Mouse (Mus musculus) adrenal gland, postnatal 14 days (tissue): Measurements from ENCODE around the gene Coq8b. TPM values are rescaled to one million over a fixed set of nuclear protein-coding genes. Genes with fewer than 3 reads are reported as not detected.
"Not testable (repeated sequence)": the region's sequence is repeated elsewhere in the genome, so short reads cannot be mapped to it uniquely, and the experiment has no call there.

Experiments used
- DNase-seq: peaks from one replicate; pipeline ENCODE4 v3.0.0; 2021; ENCODE audit warnings: mixed read lengths
- total RNA-seq: library from RNA; stranded (reverse); gene quantifications from 2 replicates; pipeline ENCODE4 v1.2.3, GENCODE M21; 2021

The Coq8b gene
- total RNA-seq, 1 experiment from 2014 or later: 44.2 TPM

DNA sequence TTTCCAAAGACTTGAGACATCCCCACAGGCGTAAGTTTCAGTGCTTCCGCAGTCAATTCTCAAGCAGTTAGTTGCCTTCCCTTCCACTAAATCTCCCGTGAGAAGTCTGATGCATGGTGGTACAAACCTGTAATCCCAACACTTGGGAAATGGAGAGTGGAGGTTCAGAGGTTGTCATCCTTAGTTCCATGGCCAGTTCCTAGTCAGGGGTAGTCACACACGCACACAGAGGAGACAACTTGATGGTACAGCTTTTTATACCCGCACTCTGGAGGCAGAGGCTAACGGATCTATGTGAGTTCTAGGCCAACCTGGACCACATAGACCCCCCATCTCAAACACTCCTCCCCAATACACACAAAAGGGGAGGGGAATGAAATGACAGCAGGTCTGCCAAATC lies 4.0 kb upstream of the Coq8b start:
- DNase-seq: no peak

GRCm38 (mm10) chr7:27230781-27231180 lies 2.0 kb upstream of the Coq8b start:
- no peak for DNase-seq

DNA sequence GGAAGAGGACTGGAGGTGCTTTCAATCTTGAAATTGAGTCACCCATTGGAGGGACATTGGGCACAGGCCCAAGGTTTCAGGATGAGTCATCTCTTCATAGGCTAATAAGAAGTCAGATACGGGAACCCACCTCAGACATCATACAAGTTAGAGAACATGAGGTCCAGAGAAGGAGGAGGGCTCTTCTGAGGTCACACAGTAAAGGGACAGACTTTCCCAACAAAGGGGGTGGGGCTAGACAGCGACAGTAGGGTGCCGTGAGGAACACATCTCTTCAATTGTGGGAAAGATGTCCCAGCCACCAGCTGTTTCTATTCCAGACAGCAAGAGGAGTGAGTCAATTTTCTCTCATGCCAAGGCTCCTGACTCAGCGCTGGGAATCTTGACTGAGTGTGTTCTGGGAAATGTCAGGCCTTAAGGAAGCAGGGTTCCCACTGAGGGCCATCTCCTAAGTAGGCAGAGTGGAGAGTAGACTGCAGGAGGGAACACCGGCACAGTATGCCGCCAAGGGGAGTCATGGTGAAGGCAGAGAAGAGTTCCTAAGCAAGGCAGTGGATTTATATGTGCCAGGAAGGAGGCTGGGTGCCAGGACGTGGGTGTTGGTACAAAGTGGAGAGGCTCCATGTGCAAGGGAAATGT lies 1.0 kb upstream of the Coq8b start:
- DNase-seq: peak; percentile 91

GRCm38 (mm10) chr7:27233300-27233699 lies 477 bp downstream of the Coq8b start:
- DNase-seq: no peak

GRCm38 (mm10) chr7:27235726-27236125 lies 2.9 kb downstream of the Coq8b start:
- DNase-seq: peak; percentile 69

DNA sequence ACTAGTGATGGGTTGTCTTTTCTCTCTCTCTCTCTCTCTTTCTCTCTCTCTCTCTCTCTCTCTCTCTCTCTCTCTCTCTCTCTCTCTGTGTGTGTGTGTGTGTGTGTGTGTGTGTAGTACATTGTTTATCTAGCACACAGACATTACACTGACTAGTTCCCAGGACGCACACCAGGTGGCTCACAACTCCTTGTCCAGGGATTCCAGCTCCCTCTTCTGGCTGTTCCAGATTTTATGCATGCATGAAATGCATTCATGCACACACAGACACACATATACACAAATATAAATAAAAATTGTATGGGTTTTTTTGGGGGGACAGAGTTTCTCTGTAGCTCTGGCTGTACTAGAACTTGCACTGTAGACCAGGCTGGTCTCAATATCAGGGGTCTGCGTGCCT lies 4.7 kb downstream of the Coq8b start:
- no peak for DNase-seq

GRCm38 (mm10) chr7:27238568-27238967 lies 5.7 kb downstream of the Coq8b start:
- DNase-seq: no peak

- DNase-seq: no peak
These were observed 10.4 kb downstream of the Coq8b start for GRCm38 (mm10) chr7:27243211-27243610.

DNA sequence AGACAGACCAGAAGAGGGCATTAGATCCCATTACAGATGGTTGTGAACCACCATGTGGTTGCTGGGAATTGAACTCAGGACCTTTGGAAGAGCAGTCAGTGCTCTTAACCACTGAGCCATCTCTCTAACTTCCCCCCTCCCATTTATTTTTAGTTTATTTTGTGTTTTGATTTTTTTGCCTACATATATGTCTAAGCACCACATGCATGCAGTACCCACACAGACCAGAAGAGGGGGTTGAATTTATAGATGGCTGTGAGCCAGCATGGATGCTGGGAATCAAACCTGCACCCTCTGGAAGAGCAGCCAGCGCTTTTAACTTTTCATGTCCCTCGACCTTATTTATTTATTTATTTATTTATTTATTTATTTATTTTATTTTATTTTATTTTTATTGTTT lies 11.3 kb downstream of the Coq8b start:
- not testable (repeated sequence) for DNase-seq

DNA sequence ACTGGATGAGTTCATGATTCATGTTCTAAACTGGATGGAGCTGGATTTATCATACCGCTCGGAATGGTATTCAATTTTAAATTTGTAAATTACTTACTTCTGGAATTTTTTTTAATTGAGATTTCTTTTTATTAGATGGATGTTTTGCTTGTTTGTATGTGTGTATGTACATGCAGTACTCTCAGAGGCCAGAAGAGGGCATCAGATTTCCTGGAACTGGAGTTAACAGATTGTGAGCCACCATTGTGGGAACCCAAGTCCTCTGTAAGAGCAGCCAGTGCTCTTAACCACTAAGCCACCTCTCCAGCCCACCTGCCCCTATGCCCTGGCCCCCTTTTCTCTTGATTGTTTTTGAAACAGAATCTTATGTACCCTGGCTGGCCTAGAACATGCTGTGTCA lies 16.3 kb downstream of the Coq8b start:
- peak; percentile 43 for DNase-seq

DNA sequence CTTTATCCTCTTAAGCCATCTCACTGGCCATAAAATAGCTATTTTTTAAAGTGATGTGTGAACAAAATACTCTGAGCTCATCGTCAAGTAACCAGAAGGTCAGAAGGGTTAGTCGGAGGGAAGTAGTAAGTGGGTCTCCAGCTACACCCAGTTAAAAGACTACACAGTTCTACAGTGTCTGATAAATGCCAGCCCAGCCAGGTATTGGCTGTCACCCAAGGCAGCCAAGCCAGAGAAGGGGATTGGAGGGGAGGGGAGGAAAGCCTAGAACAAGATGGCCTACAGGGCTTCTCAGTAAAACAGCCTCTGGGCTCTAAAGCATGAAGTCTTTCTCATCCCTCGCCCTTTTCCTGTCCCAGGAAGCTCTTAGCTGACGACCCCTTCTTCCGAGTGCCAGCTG lies 17.1 kb downstream of the Coq8b start:
- no peak for DNase-seq

DNA sequence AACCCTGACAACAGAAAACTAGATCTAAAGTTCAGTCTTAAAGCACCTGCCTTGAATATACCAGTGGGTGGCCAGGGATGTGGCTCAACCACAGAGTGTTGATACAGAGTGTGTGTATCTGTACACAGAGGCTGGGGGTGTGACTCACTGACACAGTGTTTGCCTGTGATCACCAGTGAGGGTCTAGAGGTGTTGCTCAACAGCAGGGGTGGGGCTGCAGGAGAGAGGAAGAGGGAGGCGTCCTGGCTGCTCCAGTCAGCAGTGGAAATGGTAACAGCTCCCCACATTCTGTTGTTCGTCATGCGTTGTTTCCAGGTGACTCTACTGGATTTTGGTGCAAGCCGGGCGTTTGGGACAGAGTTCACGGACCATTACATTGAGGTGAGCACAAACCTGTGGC lies 19.1 kb downstream of the Coq8b start:
- no peak for DNase-seq

GRCm38 (mm10) chr7:27255721-27256120 lies 22.9 kb downstream of the Coq8b start:
- peak; percentile 32 for DNase-seq

- peak; percentile 76 for DNase-seq
These were observed 24.4 kb downstream of the Coq8b start for GRCm38 (mm10) chr7:27257046-27257851.

- DNase-seq: no peak
These were observed 25.0 kb downstream of the Coq8b start for GRCm38 (mm10) chr7:27257852-27258204.

DNA sequence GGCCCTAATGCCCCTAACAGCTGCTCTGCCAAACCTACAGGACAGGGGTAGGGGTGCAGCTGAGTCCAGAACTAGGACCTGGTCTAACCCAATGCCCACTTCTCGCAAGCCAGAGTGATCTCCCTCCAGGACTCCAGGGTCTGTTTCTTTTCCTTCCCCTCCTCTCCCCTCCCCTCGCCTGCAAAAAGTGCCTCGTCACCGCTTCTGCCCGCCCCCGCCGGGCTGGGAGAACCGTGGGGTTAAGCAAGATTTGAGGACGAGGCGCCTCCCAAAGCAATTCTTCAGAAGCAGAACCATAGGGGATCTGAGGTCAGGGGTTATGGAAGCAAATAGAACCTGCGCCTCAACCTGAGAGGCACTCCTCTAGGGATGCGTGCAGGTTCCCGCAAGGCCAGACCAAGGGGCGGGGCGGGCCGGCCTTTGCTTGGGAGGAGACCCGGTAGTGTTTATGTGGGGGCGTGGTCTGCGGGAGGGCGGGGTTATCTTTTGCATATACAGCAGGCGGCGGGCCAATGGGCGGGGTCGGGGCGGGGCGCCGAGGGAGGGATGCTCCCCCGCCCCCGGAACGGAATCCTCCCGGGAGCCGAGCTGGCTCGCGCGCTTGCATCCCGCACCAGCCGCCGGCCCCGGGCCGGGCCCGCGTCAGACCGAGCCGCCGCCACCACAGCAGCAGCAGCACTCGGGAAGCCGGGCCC lies 25.5 kb downstream of the Coq8b start, which contains the start of gene Numbl:
TSS of gene Numbl (plus strand) at position 229 of the 695 bp plus-strand sequence.
- DNase-seq: peak; percentile 97

DNA sequence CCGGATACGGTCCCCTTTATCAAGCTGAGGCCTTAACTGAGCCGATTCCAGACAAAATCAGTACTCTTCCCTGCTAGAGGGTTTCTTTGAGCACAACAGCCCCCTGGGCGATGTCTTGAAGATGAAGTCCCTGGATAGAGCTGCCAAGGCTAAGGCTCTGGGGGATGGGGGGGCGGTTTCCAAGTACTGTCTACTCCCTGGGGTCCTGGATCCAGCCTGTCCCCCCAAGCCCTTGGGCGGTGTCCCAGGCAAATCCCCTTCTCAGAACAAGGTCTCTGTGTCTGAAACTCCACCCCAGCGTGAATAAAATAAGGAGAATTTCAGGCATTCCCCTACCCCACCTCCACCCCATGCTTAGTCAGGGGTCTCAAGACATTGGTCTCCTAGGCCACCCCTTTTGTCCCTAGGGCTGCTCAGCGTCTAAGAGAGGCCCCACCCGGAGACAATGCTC lies 26.5 kb downstream of the Coq8b start:
- DNase-seq: peak; percentile 25

- DNase-seq: no peak
These were observed 26.9 kb downstream of the Coq8b start for GRCm38 (mm10) chr7:27259771-27260170.

DNA sequence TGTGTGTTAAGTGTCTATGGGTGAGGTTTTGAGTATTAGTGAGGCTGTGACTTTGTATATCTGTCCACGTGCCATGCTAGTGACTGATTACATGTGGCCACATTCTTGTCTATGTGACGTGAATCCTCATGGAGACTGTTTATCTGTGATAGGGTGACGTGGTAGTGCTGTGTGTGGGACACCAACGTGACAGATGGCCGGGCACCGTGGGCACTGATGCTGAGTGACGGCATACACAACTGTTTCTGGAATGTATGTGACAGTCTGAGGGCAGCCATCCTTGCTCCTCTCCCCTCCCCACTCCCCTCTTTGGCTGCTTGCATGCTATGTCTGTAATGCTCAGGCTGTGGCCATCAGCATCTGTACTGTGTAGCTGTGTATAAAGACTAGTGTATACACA lies 28.0 kb downstream of the Coq8b start:
- DNase-seq: no peak

GRCm38 (mm10) chr7:27261888-27262287 lies 29.1 kb downstream of the Coq8b start:
- no peak for DNase-seq

DNA sequence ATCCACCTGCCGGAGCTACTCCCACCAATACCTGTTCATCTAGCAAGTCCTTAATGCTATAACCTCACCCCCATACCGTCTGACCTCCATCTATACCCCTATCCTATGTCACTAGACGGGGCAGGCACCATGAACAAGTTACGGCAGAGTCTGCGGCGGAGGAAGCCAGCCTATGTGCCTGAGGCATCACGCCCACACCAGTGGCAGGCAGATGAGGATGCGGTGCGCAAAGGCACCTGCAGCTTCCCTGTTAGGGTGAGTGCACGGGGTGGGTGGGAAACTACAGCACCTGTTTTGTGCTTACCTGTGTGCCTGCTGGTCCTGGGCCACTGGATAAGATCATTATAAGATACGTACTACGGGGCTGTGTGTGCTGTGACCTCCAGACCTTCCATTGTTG lies 31.9 kb downstream of the Coq8b start:
- no peak for DNase-seq

DNA sequence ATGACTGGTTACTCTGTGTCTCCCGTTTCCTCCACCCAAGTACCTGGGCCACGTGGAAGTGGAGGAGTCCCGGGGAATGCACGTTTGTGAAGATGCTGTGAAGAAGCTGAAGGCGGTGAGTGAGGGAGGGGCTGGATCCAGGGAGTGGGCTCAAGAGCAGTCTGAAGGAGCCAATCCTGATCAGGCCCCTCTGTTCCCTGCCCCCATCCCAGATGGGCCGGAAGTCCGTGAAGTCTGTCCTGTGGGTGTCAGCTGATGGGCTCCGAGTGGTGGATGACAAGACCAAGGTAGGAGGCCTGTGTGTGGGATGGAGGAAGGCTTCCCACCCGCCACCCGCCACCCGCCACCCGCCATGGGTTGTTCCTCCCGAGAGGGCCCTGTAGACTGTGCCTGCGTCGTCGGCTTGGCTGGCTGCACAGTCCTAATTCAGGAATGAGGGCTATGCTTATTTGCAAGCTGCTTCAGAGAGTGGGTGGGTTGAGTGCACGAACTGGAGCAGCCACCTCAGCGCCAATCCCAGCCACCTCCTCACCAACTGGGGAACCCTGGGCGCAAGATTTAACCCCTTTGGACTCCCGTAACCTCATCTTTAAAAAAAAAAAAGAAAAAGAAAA lies 33.8 kb downstream of the Coq8b start:
- DNase-seq: no peak

- no peak for DNase-seq
These were observed 38.6 kb downstream of the Coq8b start for GRCm38 (mm10) chr7:27271423-27271822.
